Mouse (Mus musculus): ENCODE results near the gene Ipo11. TPM values are rescaled to one million over a fixed set of nuclear protein-coding genes. Genes with fewer than 3 reads are reported as not detected.

Gene Ipo11
- total and polyA plus RNA-seq, 2 experiments from 2014 or later: 30.2 to 47.0 TPM

GRCm38 (mm10) chr13:106754216-106754615, 182.5 kb downstream of the Ipo11 start:
- Histone ChIP-seq H3K36me3 (ENCODE audit: insufficient read depth, low read length) (no peaks in the 10 kb centered on the region), H3K4me2 (ENCODE audit: low read depth, low read length, poor library complexity, severe bottlenecking) (no peak overlapping the region), H3K9me3 (ENCODE audit: low read length) (no peaks in the 10 kb centered on the region), H3K27me3 (ENCODE audit: insufficient read depth, low read length) (no peaks in the 10 kb centered on the region), H3K4me1 (ENCODE audit: insufficient read depth, low read length) (no peaks in the 10 kb centered on the region), H3K27ac (ENCODE audit: low read depth, low read length) (no peak overlapping the region), H3K4me3 (ENCODE audit: low read depth, low read length) (no peak overlapping the region), H3K9ac (replicated peaks; ENCODE audit: low read length, poor library complexity, severe bottlenecking) (no peak overlapping the region)
- DNase-seq (ENCODE audit: low spot score) (no peak), ATAC-seq (ENCODE audit: low FRiP score) (no peak)
- WGBS: 83% methylated on average over 3 of the region's 3 CpGs
- TF ChIP-seq CTCF (IDR thresholded peaks at IDR 0.05): no peak

- H3K4me1 ChIP-seq (ENCODE audit: insufficient read depth, low read length): no peaks in the 10 kb centered on the region
- TF ChIP-seq CTCF (IDR thresholded peaks at IDR 0.05): no peak
- no peak overlapping the region for H3K4me2 ChIP-seq (ENCODE audit: low read depth, low read length, poor library complexity, severe bottlenecking)
- no peak overlapping the region for H3K4me3 ChIP-seq (ENCODE audit: low read depth, low read length)
- no peaks in the 10 kb centered on the region for H3K27me3 ChIP-seq (ENCODE audit: insufficient read depth, low read length)
- ATAC-seq (ENCODE audit: low FRiP score) (no peak), DNase-seq (ENCODE audit: low spot score) (no peak)
- 88% methylated on average over 1 of the region's 1 CpGs for whole genome bisulfite sequencing
- H3K9ac ChIP-seq (replicated peaks; ENCODE audit: low read length, poor library complexity, severe bottlenecking): no peak overlapping the region
- H3K36me3 ChIP-seq (ENCODE audit: insufficient read depth, low read length): no peaks in the 10 kb centered on the region
- H3K27ac ChIP-seq (ENCODE audit: low read depth, low read length): no peak overlapping the region
- H3K9me3 ChIP-seq (ENCODE audit: low read length): no peaks in the 10 kb centered on the region
These were observed 184.8 kb downstream of the Ipo11 start for GRCm38 (mm10) chr13:106751951-106752350.

GRCm38 (mm10) chr13:106746823-106747222, 189.9 kb downstream of the Ipo11 start:
- WGBS: 83% methylated on average over 5 of the region's 5 CpGs

GRCm38 (mm10) chr13:106745201-106745600, 191.6 kb downstream of the Ipo11 start:
- H3K4me3 ChIP-seq (ENCODE audit: low read depth, low read length): no peak overlapping the region
- no peak overlapping the region for H3K4me2 ChIP-seq (ENCODE audit: low read depth, low read length, poor library complexity, severe bottlenecking)
- H3K27me3 ChIP-seq (ENCODE audit: insufficient read depth, low read length): no peaks in the 10 kb centered on the region
- DNase-seq (ENCODE audit: low spot score) (no peak), ATAC-seq (ENCODE audit: low FRiP score) (no peak)
- H3K9ac ChIP-seq (replicated peaks; ENCODE audit: low read length, poor library complexity, severe bottlenecking): no peak overlapping the region
- no peak for TF ChIP-seq CTCF (IDR thresholded peaks at IDR 0.05)
- H3K4me1 ChIP-seq (ENCODE audit: insufficient read depth, low read length): no peaks in the 10 kb centered on the region
- WGBS: 61% methylated on average over 6 of the region's 6 CpGs
- H3K27ac ChIP-seq (ENCODE audit: low read depth, low read length): no peak overlapping the region
- H3K36me3 ChIP-seq (ENCODE audit: insufficient read depth, low read length): no peaks in the 10 kb centered on the region
- H3K9me3 ChIP-seq (ENCODE audit: low read length): no peaks in the 10 kb centered on the region

More at GRCm38 (mm10) chr13:106746823-106747222, 189.9 kb downstream of the Ipo11 start:
- Histone ChIP-seq H3K36me3 (ENCODE audit: insufficient read depth, low read length) (no peaks in the 10 kb centered on the region), H3K4me2 (ENCODE audit: low read depth, low read length, poor library complexity, severe bottlenecking) (no peak overlapping the region), H3K4me1 (ENCODE audit: insufficient read depth, low read length) (no peaks in the 10 kb centered on the region), H3K9me3 (ENCODE audit: low read length) (no peaks in the 10 kb centered on the region), H3K27ac (ENCODE audit: low read depth, low read length) (no peak overlapping the region), H3K9ac (replicated peaks; ENCODE audit: low read length, poor library complexity, severe bottlenecking) (no peak overlapping the region), H3K4me3 (ENCODE audit: low read depth, low read length) (no peak overlapping the region), H3K27me3 (ENCODE audit: insufficient read depth, low read length) (no peaks in the 10 kb centered on the region)
- no peak for TF ChIP-seq CTCF (IDR thresholded peaks at IDR 0.05)
- DNase-seq (ENCODE audit: low spot score) (no peak), ATAC-seq (ENCODE audit: low FRiP score) (no peak)

Other genes with a start within 250 kb of the Ipo11 start
- 16.0 and 23.4 TPM in 2 replicates for gene Dimt1, start 10.2 kb upstream of the Ipo11 start, total RNA-seq (2014; rRNA removed)
- 29.7 TPM in 2 replicates for gene Dimt1, start 10.2 kb upstream of the Ipo11 start, polyA plus RNA-seq (2015; fragmentation: Nextera tagmentation; extraction: Ambion mirVana)
- 44.4 and 58.9 TPM in 2 replicates for gene Kif2a, start 85.2 kb upstream of the Ipo11 start, total RNA-seq (2014; rRNA removed)
- gene Kif2a, start 85.2 kb upstream of the Ipo11 start, polyA plus RNA-seq (2015; fragmentation: Nextera tagmentation; extraction: Ambion mirVana): 87.4 and 97.3 TPM in 2 replicates